Mouse (Mus musculus): ENCODE measurements around the gene Pmel. TPM values are rescaled to one million over a fixed set of nuclear protein-coding genes. Genes with fewer than 3 reads are reported as not detected.

Gene Pmel
- polyA plus RNA-seq, 1 experiment, result 1.0 TPM

- Histone ChIP-seq H3K4me1 (replicated peaks; ENCODE audit: control insufficient read depth, insufficient read depth, low read length) (no peaks in the 10 kb centered on the region; the same call in 1 of the 2 replicates), H3K4me3 (ENCODE audit: control insufficient read depth, insufficient read depth, low read length) (no peak overlapping the region), H3K36me3 (ENCODE audit: control insufficient read depth, insufficient read depth, low read length) (no peaks in the 10 kb centered on the region), H3K27ac (ENCODE audit: control insufficient read depth, insufficient read depth, low read length) (no peak overlapping the region), H3K27me3 (ENCODE audit: control insufficient read depth, insufficient read depth, low read length) (no peaks in the 10 kb centered on the region)
- no peak for TF ChIP-seq CTCF (IDR thresholded peaks at IDR 0.05; ENCODE audit: borderline replicate concordance, control insufficient read depth, extremely low read depth, insufficient read depth, low read length, poor library complexity)
- no peak for TF ChIP-seq POLR2A (IDR thresholded peaks at IDR 0.05; ENCODE audit: control insufficient read depth, extremely low read depth, insufficient read depth, low read length, poor library complexity)
- 92% methylated on average over 3 of the region's 3 CpGs for WGBS
- no peak for DNase-seq
Observed at GRCm38 (mm10) chr10:128664808-128665207, 39.2 kb upstream of the Pmel start.

- no peaks in the 10 kb centered on the region; the same call in 1 of the 2 replicates for H3K4me1 ChIP-seq (replicated peaks; ENCODE audit: control insufficient read depth, insufficient read depth, low read length)
- no peak overlapping the region for H3K27ac ChIP-seq (ENCODE audit: control insufficient read depth, insufficient read depth, low read length)
- TF ChIP-seq CTCF (IDR thresholded peaks at IDR 0.05; ENCODE audit: borderline replicate concordance, control insufficient read depth, extremely low read depth, insufficient read depth, low read length, poor library complexity), result no peak
- no peak for TF ChIP-seq POLR2A (IDR thresholded peaks at IDR 0.05; ENCODE audit: control insufficient read depth, extremely low read depth, insufficient read depth, low read length, poor library complexity)
- H3K36me3 ChIP-seq (ENCODE audit: control insufficient read depth, insufficient read depth, low read length), result no peaks in the 10 kb centered on the region
- 84% methylated on average over 3 of the region's 3 CpGs for WGBS
- no peak for DNase-seq
- no peaks in the 10 kb centered on the region for H3K27me3 ChIP-seq (ENCODE audit: control insufficient read depth, insufficient read depth, low read length)
- no peak overlapping the region for H3K4me3 ChIP-seq (ENCODE audit: control insufficient read depth, insufficient read depth, low read length)
Observed at GRCm38 (mm10) chr10:128665307-128665706, 38.7 kb upstream of the Pmel start.

GRCm38 (mm10) chr10:128665806-128666205 lies 38.2 kb upstream of the Pmel start:
- Histone ChIP-seq H3K36me3 (ENCODE audit: control insufficient read depth, insufficient read depth, low read length) (no peaks in the 10 kb centered on the region), H3K4me1 (replicated peaks; ENCODE audit: control insufficient read depth, insufficient read depth, low read length) (no peaks in the 10 kb centered on the region; the same call in 1 of the 2 replicates), H3K27ac (ENCODE audit: control insufficient read depth, insufficient read depth, low read length) (no peak overlapping the region), H3K4me3 (ENCODE audit: control insufficient read depth, insufficient read depth, low read length) (no peak overlapping the region), H3K27me3 (ENCODE audit: control insufficient read depth, insufficient read depth, low read length) (no peaks in the 10 kb centered on the region)
- no peak for DNase-seq
- 95% methylated on average over 2 of the region's 2 CpGs for WGBS
- TF ChIP-seq POLR2A (IDR thresholded peaks at IDR 0.05; ENCODE audit: control insufficient read depth, extremely low read depth, insufficient read depth, low read length, poor library complexity), result no peak
- no peak for TF ChIP-seq CTCF (IDR thresholded peaks at IDR 0.05; ENCODE audit: borderline replicate concordance, control insufficient read depth, extremely low read depth, insufficient read depth, low read length, poor library complexity)

GRCm38 (mm10) chr10:128668790-128669672 lies 35.0 kb upstream of the Pmel start:
- DNase-seq, result peak; percentile 67
- TF ChIP-seq POLR2A (IDR thresholded peaks at IDR 0.05; ENCODE audit: control insufficient read depth, extremely low read depth, insufficient read depth, low read length, poor library complexity) (no peak), CTCF (IDR thresholded peaks at IDR 0.05; ENCODE audit: borderline replicate concordance, control insufficient read depth, extremely low read depth, insufficient read depth, low read length, poor library complexity) (no peak)
- H3K27me3 ChIP-seq (ENCODE audit: control insufficient read depth, insufficient read depth, low read length), result no peaks in the 10 kb centered on the region
- 2% methylated on average over 42 of the region's 42 CpGs for WGBS
- peak overlapping the region; percentile 46 for H3K4me3 ChIP-seq (ENCODE audit: control insufficient read depth, insufficient read depth, low read length)
- peaks cover 5% of the 10 kb centered on the region for H3K4me1 ChIP-seq (replicated peaks; ENCODE audit: control insufficient read depth, insufficient read depth, low read length)
- no peak overlapping the region for H3K27ac ChIP-seq (ENCODE audit: control insufficient read depth, insufficient read depth, low read length)
- no peaks in the 10 kb centered on the region; the same call in 1 of the 2 replicates for H3K36me3 ChIP-seq (ENCODE audit: control insufficient read depth, insufficient read depth, low read length)

GRCm38 (mm10) chr10:128671148-128671547 lies 32.8 kb upstream of the Pmel start:
- H3K36me3 ChIP-seq (ENCODE audit: control insufficient read depth, insufficient read depth, low read length), result no peaks in the 10 kb centered on the region; the same call in 1 of the 2 replicates
- WGBS, result 97% methylated on average over 9 of the region's 9 CpGs
- H3K4me3 ChIP-seq (ENCODE audit: control insufficient read depth, insufficient read depth, low read length), result no peak overlapping the region
- TF ChIP-seq CTCF (IDR thresholded peaks at IDR 0.05; ENCODE audit: borderline replicate concordance, control insufficient read depth, extremely low read depth, insufficient read depth, low read length, poor library complexity), result no peak
- no peak for TF ChIP-seq POLR2A (IDR thresholded peaks at IDR 0.05; ENCODE audit: control insufficient read depth, extremely low read depth, insufficient read depth, low read length, poor library complexity)
- no peak for DNase-seq
- H3K27me3 ChIP-seq (ENCODE audit: control insufficient read depth, insufficient read depth, low read length), result no peaks in the 10 kb centered on the region
- peaks cover 5% of the 10 kb centered on the region for H3K4me1 ChIP-seq (replicated peaks; ENCODE audit: control insufficient read depth, insufficient read depth, low read length)
- H3K27ac ChIP-seq (ENCODE audit: control insufficient read depth, insufficient read depth, low read length), result no peak overlapping the region

GRCm38 (mm10) chr10:128673763-128674468 lies 30.1 kb upstream of the Pmel start, which contains the start of gene Suox:
Gene Suox, minus strand, starts transcription at chr10:128674073.
- no peaks in the 10 kb centered on the region; the same call in none of the 2 replicates for H3K36me3 ChIP-seq (ENCODE audit: control insufficient read depth, insufficient read depth, low read length)
- no peaks in the 10 kb centered on the region for H3K27me3 ChIP-seq (ENCODE audit: control insufficient read depth, insufficient read depth, low read length)
- WGBS, result under 1% methylated on average over 60 of the region's 60 CpGs
- peak; percentile 87 for DNase-seq
- no peak for TF ChIP-seq CTCF (IDR thresholded peaks at IDR 0.05; ENCODE audit: borderline replicate concordance, control insufficient read depth, extremely low read depth, insufficient read depth, low read length, poor library complexity)
- TF ChIP-seq POLR2A (IDR thresholded peaks at IDR 0.05; ENCODE audit: control insufficient read depth, extremely low read depth, insufficient read depth, low read length, poor library complexity), result peak; percentile 58; the same call in 1 of the 2 replicates
- peak within 1 kb of the TSS; percentile 32 for H3K27ac ChIP-seq (ENCODE audit: control insufficient read depth, insufficient read depth, low read length)
- peak within 1 kb of the TSS; percentile 67 for H3K4me3 ChIP-seq (ENCODE audit: control insufficient read depth, insufficient read depth, low read length)
- peaks cover 5% of the 10 kb centered on the region for H3K4me1 ChIP-seq (replicated peaks; ENCODE audit: control insufficient read depth, insufficient read depth, low read length)

All from thymus, adult 2 months (tissue).